20 mouse cellular contexts compared by ENCODE assay signal in genomic region chrX:8033009-8033408, GRCm38 (mm10). TPM values are rescaled to one million over a fixed set of nuclear protein-coding genes. Genes with fewer than 3 reads are reported as not detected.
DNase-seq lines count a peak whose midpoint lies in the region; ATAC-seq and TF ChIP-seq lines count a peak whose summit lies in the region.
"Had no signal": no experiment of that assay in that cellular context is flagged by ENCODE, and none has a peak within 500 bp of the region (broad histone marks: within the 10 kb centered on the region; RNA-seq: fewer than 3 reads in every experiment).

No protein-coding gene starts in this region.

- no peak overlapping the region for H3K4me3 ChIP-seq in layer of hippocampus, adult 2 months
- no peak overlapping the region for H3K4me3 ChIP-seq in ES-Bruce4 (ENCODE audit: low read depth, low read length)
- no peak overlapping the region for H3K4me3 ChIP-seq in gastrocnemius, adult 2 months
- H3K4me3 ChIP-seq: heart, embryonic 10.5 days; intestine, embryonic 15.5 days; liver, embryonic 15.5 days had no signal

- TF ChIP-seq CTCF in layer of hippocampus, adult 2 months (conservative IDR thresholded peaks at IDR 0.05): peak; percentile 39
- peak; percentile 15 for TF ChIP-seq CTCF in ES-Bruce4 (IDR thresholded peaks at IDR 0.05; ENCODE audit: low read depth, low read length)
- TF ChIP-seq CTCF in gastrocnemius, adult 2 months (IDR thresholded peaks at IDR 0.05): no peak

- ATAC-seq in granulocyte monocyte progenitor cell, adult 5-6 weeks (replicated peaks; ENCODE audit: poor library complexity, severe bottlenecking): peak; percentile 40; the same call in 1 of the 2 replicates
- ATAC-seq: intestine, embryonic 15.5 days had no signal

- no peaks in the 10 kb centered on the region for H3K27me3 ChIP-seq in ES-Bruce4 (ENCODE audit: control insufficient read depth, insufficient read depth, low read length, poor library complexity, severe bottlenecking)
- H3K27me3 ChIP-seq: intestine, embryonic 15.5 days; liver, embryonic 15.5 days had no signal

- H3K27ac ChIP-seq in layer of hippocampus, adult 2 months: no peak overlapping the region
- H3K27ac ChIP-seq in ES-Bruce4 (ENCODE audit: insufficient read depth, low read length): no peak overlapping the region
- H3K27ac ChIP-seq in gastrocnemius, adult 2 months: no peak overlapping the region
- H3K27ac ChIP-seq: heart, embryonic 10.5 days; intestine, embryonic 15.5 days; liver, embryonic 15.5 days; macrophage had no signal

- intact Hi-C loops in gastrocnemius, adult 2 months (cut with DNase I): no loop called here

- DNase-seq in layer of hippocampus, adult 2 months (ENCODE audit: low spot score in 2 of 2): no peak
- DNase-seq in layer of hippocampus, adult 8-10 months (ENCODE audit: low spot score in 2 of 2): no peak
- peak; percentile 50 for DNase-seq in 416B (ENCODE audit: low read depth)
- DNase-seq in urinary bladder, postnatal 4 days (ENCODE audit: low spot score in 2 of 2): no peak
- DNase-seq in neural tube, embryonic 10.5 days (ENCODE audit: extremely low spot score, low spot score): no peak
- no peak for DNase-seq in gastrocnemius, adult 2 months
- DNase-seq: cerebellum, postnatal 25 days; gastrocnemius, postnatal 10 days; kidney, postnatal 25 days; midbrain, embryonic 14.5 days had no signal

- H3K4me1 ChIP-seq in ES-Bruce4 (ENCODE audit: control insufficient read depth, insufficient read depth, low read length): no peaks in the 10 kb centered on the region
- H3K4me1 ChIP-seq: heart, embryonic 10.5 days; intestine, embryonic 15.5 days; liver, embryonic 15.5 days had no signal

- no peak overlapping the region for H3K9ac ChIP-seq in ES-Bruce4 (ENCODE audit: low read depth, poor library complexity, severe bottlenecking)
- H3K9ac ChIP-seq: intestine, embryonic 15.5 days; liver, embryonic 15.5 days had no signal

- H3K36me3 ChIP-seq in ES-Bruce4 (ENCODE audit: control insufficient read depth, insufficient read depth, low read length, poor library complexity, severe bottlenecking): no peaks in the 10 kb centered on the region
- H3K36me3 ChIP-seq: heart, embryonic 10.5 days; intestine, embryonic 15.5 days; liver, embryonic 15.5 days had no signal

- TF ChIP-seq POLR2A in ES-Bruce4 (IDR thresholded peaks at IDR 0.05; ENCODE audit: insufficient read depth, low read length): no peak

- no peaks in the 10 kb centered on the region for H3K9me3 ChIP-seq in ES-Bruce4 (replicated peaks; ENCODE audit: control insufficient read depth, insufficient read depth, low read length, poor library complexity, severe bottlenecking)
- H3K9me3 ChIP-seq: heart, embryonic 10.5 days; intestine, embryonic 15.5 days; liver, embryonic 15.5 days had no signal

- TF ChIP-seq EP300 in ES-Bruce4 (IDR thresholded peaks at IDR 0.05; ENCODE audit: insufficient read depth, low read depth, low read length): no peak

RNA-seq across cellular contexts. Expression of gene Glod5, which starts 14.7 kb away (rescaled TPM):
- total RNA-seq in layer of hippocampus, adult 2 months (2021): under 1 TPM in 1 of 2 experiments, not detected in 1; 0.59 TPM
- total RNA-seq in layer of hippocampus, adult 8-10 months (2022): not detected
- polyA plus RNA-seq in ES-Bruce4 (2011; ENCODE audit: insufficient read depth, insufficient read length, low read depth, missing spikeins): 15.9 and 16.6 TPM in 2 replicates
- total RNA-seq in granulocyte monocyte progenitor cell, adult 5-6 weeks (2014; fragmentation: Nextera tagmentation): not detected in 2 replicates
- not detected in 2 replicates for total RNA-seq in granulocyte monocyte progenitor cell, adult 5-6 weeks (2017)
- not detected for total RNA-seq in gastrocnemius, adult 2 months (2021)
- total RNA-seq: gastrocnemius, postnatal 10 days; hematopoietic stem cell, adult 5-6 weeks had no signal
- polyA plus RNA-seq: embryonic facial prominence, embryonic 11.5 days; heart, embryonic 10.5 days; macrophage; midbrain, embryonic 14.5 days had no signal

RNA-seq across cellular contexts. Expression of gene Suv39h1, which starts 41.6 kb away (rescaled TPM):
- 10 to 100 TPM; 20.2 to 20.3 TPM for total RNA-seq in layer of hippocampus, adult 2 months (2021)
- 10 to 100 TPM; 18.1 to 28.6 (median 23.6) TPM for total RNA-seq in layer of hippocampus, adult 8-10 months (2022)
- polyA plus RNA-seq in ES-Bruce4 (2011; ENCODE audit: insufficient read depth, insufficient read length, low read depth, missing spikeins): 35.4 and 35.9 TPM in 2 replicates
- total RNA-seq in granulocyte monocyte progenitor cell, adult 5-6 weeks (2014; fragmentation: Nextera tagmentation): 80.1 and 105 TPM in 2 replicates
- 79.8 and 82.4 TPM in 2 replicates for total RNA-seq in granulocyte monocyte progenitor cell, adult 5-6 weeks (2017)
- 1 to 10 TPM; 4.3 to 5.0 TPM for total RNA-seq in gastrocnemius, adult 2 months (2021)

RNA-seq across cellular contexts. Expression of gene Gata1, which starts 55.1 kb away (rescaled TPM):
- not detected for total RNA-seq in layer of hippocampus, adult 2 months (2021)
- total RNA-seq in layer of hippocampus, adult 8-10 months (2022): not detected
- polyA plus RNA-seq in ES-Bruce4 (2011; ENCODE audit: insufficient read depth, insufficient read length, low read depth, missing spikeins): 1.3 and 1.9 TPM in 2 replicates
- total RNA-seq in granulocyte monocyte progenitor cell, adult 5-6 weeks (2014; fragmentation: Nextera tagmentation): 2.2 and 4.5 TPM in 2 replicates
- total RNA-seq in granulocyte monocyte progenitor cell, adult 5-6 weeks (2017): 3.6 and 4.2 TPM in 2 replicates
- total RNA-seq in gastrocnemius, adult 2 months (2021): not detected
- total RNA-seq: layer of hippocampus, postnatal 25 days; left cerebral cortex, postnatal 36 days had no signal
- polyA plus RNA-seq: midbrain, embryonic 14.5 days had no signal

RNA-seq across cellular contexts. Expression of gene Was, which starts 57.3 kb away (rescaled TPM):
- 1 to 10 TPM in 1 of 2 experiments, under 1 TPM in 1; 0.98 to 2.0 TPM for total RNA-seq in layer of hippocampus, adult 2 months (2021)
- 1 to 10 TPM in 3 of 4 experiments, under 1 TPM in 1; 0.83 to 4.5 (median 2.4) TPM for total RNA-seq in layer of hippocampus, adult 8-10 months (2022)
- 0.62 and 0.66 TPM in 2 replicates for polyA plus RNA-seq in ES-Bruce4 (2011; ENCODE audit: insufficient read depth, insufficient read length, low read depth, missing spikeins)
- 88.2 and 104 TPM in 2 replicates for total RNA-seq in granulocyte monocyte progenitor cell, adult 5-6 weeks (2014; fragmentation: Nextera tagmentation)
- total RNA-seq in granulocyte monocyte progenitor cell, adult 5-6 weeks (2017): 82.0 and 114 TPM in 2 replicates
- under 1 TPM; 0.36 to 0.70 TPM for total RNA-seq in gastrocnemius, adult 2 months (2021)
